Mouse (Mus musculus) stomach, postnatal 0 days (tissue): Measurements from ENCODE around the gene St5.

Source experiments
- CTCF ChIP-seq: IDR thresholded peaks from 2 replicates; pipeline ENCODE4 v1.5.1; 2016; ENCODE audit warnings: antibody characterized with exemption, low read depth, mild to moderate bottlenecking, moderate library complexity
- EP300 ChIP-seq: optimal IDR thresholded peaks from 2 replicates; pipeline ENCODE3; 2016; ENCODE audit warnings: antibody characterized with exemption

GRCm38 (mm10) chr7:109704016-109704377, 592 bp upstream of the St5 start:
- TF ChIP-seq CTCF (no peak; the same call in 1 of the 2 replicates), EP300 (no peak)
